Mouse (Mus musculus): ENCODE results near the gene Hsph1. TPM values are rescaled to one million over a fixed set of nuclear protein-coding genes. Genes with fewer than 3 reads are reported as not detected.

The Hsph1 gene
- polyA plus RNA-seq, 1 experiment from 2014 or later = 45.2 TPM

Other genes with a start within 250 kb of the Hsph1 start
- gene Medag, start 224.6 kb downstream of the Hsph1 start, polyA plus RNA-seq (2015; fragmentation: Nextera tagmentation; extraction: Ambion mirVana) = 0.28 and 0.36 TPM in 2 replicates
- gene Tex26, start 196.7 kb downstream of the Hsph1 start, polyA plus RNA-seq (2015; fragmentation: Nextera tagmentation; extraction: Ambion mirVana) = 0.10 TPM in 2 replicates
- gene Wdr95, start 107.7 kb downstream of the Hsph1 start, polyA plus RNA-seq (2015; fragmentation: Nextera tagmentation; extraction: Ambion mirVana) = not detected in 2 replicates
- 4.5 and 5.8 TPM in 2 replicates for gene B3glct, start 41.9 kb upstream of the Hsph1 start, polyA plus RNA-seq (2015; fragmentation: Nextera tagmentation; extraction: Ambion mirVana)